Mouse (Mus musculus): Measurements from ENCODE around the gene Pi4kb.
"Not testable (repeated sequence)": the region's sequence is repeated elsewhere in the genome, so short reads cannot be mapped to it uniquely, and the experiment has no call there.

Pi4kb gene

DNA sequence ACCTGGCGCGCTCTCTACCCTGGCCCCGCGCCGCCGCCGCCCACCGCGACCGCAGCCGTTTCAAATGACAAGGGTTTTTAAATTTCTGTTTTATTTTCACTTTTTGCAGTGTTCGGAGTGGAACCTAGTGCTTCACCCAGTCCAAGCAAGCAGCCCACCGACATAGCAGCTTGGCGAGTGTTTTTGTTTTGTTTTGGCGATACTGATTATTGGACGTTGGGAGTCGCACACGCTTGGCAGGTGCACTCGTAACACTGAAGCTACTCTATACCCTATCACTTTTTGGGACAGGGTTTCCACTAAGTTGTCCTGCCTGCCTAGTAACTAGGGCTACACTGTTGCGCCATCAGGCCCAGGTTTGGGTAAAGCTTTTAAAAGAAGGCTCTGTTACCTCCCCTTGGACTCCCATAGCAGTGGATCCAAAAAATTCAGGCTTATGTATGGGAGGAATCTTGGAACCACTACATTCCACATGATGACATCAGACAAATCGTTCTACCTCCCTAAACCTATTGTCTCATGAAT lies 42.1 kb downstream of the Pi4kb start:
- no peak for DNase-seq

DNA sequence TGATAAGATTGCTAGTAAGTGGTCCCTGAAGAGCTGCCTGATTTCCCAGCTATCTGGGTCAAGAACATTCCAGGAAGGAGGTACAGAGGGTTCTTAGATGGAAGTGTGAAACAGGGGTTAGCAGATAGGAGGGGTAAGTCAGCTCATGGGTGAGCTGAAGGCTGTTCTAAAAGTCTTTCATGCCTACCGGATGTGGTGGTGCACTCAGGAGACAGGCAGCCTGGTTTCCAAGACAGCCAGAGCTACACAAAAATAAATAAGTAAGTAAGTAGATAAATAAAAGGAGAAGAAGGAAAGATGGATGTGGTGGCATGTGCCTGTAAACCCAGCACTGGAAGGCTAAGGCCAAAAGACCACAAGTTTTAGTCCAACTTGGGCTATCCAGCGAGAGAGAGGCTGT lies 44.2 kb downstream of the Pi4kb start:
- no peak for DNase-seq

DNA sequence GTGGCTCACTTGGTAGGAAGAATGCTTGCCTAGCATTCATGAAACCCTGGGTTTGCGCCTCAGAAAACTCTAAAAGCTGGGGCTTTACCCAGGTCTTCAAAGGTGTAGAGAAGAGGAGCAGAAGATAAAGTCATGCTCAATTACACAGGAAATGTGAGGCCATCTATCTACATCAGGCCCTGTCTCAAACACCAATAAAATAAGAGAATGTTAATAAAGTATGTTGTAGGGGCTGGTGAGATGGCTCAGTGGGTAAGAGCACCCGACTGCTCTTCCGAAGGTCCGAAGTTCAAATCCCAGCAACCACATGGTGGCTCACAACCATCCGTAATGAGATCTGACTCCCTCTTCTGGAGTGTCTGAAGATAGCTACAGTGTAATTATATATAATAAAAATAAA lies 46.4 kb downstream of the Pi4kb start:
- DNase-seq, result not testable (repeated sequence)

DNA sequence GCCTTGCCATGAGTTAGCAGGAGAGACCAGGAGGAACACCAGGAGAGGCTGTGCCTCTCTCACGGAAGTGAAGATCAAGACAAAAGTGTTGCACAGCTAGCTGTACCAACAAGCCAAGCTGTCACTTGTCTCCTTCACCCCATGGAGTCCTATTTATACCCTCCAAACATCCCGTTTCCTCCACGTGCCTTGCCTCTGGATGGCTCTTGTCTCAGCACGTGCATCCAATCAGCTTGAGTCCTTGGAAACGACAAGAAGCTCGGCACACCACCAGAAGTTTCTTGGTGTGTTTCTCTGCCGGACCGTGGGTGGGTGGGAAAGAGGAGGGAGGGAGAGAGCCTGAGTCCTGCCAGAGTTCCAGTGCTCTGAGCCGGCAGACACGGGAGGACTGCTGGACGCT lies 50.0 kb downstream of the Pi4kb start:
- peak; percentile 50 for DNase-seq

DNA sequence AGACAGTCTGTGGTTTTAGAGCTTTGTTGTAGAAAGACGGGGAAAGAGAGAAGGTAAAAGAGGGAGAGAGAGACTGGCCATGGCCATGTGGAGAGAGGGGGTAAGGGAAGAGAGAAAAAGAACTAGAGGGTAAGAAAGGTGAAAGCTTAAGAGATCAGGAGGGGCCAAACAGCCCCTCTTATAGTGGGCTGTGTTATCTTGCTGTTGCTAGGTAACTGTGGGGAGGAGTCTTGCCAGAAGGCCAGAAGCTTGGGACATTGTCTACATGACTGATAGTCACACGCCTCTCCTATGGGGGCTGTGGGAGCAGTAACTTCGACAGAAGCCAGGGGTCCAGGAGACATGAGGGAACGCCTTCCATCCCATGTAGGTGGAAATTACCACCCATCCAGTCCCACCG lies 50.7 kb downstream of the Pi4kb start:
- no peak for DNase-seq

DNA sequence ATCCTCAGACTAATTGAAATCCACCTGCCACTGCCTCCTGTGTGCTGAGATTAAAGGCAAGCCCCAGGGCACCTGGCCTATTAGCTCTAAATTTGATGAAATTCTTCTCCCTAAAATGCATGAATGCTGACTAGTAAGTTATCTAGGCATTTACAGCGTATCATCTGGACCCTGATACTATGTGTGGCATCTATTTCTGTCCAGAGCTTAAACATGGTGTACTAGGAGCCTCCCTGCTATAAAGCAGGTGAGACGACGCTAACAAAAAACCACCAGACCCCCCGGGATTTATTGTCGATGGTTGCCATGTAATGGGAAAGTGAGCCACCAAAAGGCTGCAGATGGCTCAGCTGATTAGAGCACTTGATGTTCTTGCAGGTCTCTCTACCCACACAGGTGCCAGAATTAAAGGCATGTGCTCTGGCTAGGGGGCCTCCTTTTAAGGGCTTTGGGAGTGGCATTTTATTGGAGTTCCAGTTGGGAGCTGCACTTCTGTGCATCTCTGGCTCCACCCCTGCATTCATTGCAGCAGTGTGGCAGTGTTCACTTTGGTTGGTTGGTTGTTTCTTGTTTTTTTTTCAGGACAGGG lies 52.6 kb downstream of the Pi4kb start:
- no peak for DNase-seq

DNA sequence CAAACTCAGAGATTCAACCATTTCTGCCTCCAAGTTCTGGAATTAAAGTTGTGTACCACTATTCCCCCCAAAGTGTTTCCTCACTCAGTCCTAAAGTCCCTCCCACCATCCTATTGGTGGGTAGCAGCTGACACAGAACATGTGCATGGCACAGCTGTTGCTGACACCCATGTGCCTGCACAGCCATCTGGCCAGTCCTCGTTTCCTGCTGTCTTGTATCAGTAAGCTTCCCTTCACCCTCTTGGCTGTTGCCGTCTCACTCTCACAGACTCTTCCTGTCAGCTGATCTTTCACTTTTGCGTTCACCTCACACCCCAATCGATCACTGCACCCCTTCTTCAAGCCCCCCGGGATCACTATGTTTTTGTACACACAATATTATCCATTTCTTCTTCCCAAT lies 53.2 kb downstream of the Pi4kb start:
- DNase-seq, result peak; percentile 70

DNA sequence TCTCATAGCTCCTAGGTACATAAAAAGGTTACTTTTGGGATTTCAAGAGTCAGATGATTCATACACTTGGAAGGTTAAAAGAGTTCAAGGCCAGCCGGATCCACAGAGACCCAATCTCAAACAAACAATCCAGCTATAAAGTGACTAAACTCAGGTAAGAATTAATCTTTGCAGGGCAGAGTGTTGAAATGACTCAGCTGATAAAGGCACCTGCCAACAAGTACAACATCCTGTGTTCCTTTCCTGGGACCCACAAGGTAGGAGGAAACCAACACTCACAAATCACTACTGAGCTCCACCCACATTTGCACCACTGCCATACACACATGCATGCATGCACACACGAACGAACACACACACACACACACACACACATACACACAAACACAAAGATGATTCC lies 54.1 kb downstream of the Pi4kb start:
- DNase-seq, result no peak

DNA sequence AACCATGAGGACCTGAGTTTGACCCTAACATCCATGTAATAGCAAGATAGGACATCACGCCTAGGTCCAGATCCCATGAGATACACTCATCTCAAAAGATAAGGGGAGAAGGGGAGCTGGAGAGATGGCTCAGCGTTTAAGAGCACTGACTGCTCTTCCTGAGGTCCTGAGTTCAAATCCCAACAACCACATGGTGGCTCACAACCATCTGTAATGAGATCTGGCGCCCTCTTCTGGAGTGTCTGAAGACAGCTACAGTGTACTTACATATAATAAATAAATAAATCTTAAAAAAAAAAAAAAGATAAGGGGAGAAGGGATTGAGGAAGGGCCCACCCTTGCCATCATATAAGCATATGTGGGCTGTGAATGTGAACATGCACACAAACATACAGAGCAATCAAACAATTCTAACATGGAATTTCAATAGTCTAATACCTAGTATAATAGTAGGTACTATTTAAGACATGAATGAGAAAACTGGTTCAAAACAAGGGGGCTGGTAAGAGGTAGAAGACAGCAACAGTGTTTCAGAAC lies 54.8 kb downstream of the Pi4kb start:
- DNase-seq, result not testable (repeated sequence)

DNA sequence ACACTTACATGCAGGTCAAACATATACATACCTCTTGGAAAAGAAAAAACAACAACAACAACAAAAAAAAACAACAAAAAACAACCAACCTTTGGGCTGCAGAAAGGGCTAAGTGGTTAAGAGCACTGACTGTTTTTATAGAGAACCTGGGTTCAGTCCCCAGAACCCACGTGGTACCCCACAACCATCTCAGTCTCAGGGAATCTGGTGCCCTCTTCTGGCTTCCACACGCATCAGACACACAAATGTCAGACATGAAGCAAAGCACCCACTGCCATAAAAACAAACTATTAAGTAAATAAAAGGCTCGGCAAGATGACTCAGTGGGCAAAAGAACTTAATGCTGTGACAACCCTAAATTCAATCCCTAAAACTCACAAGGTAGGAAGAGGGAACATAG lies 55.4 kb downstream of the Pi4kb start:
- DNase-seq, result no peak

DNA sequence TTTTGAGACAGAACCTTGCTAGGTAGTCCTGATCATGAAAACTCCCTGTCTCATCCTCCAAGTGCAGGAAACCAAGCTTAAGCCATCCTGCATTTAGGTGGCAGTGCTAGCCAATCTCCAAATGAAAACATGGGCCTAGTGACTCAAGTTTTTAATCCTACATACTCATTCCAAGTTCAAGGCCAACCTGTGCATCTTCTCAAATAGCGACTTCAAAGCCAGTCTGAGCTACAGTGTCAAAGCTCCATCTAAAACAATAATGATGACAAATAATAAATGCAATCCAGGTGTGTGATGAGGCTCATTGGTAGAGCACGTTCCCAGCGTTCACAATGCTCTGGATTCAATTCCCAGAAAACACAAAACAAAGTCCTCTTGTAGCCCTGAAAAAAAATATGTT lies 67.1 kb downstream of the Pi4kb start:
- DNase-seq, result no peak

DNA sequence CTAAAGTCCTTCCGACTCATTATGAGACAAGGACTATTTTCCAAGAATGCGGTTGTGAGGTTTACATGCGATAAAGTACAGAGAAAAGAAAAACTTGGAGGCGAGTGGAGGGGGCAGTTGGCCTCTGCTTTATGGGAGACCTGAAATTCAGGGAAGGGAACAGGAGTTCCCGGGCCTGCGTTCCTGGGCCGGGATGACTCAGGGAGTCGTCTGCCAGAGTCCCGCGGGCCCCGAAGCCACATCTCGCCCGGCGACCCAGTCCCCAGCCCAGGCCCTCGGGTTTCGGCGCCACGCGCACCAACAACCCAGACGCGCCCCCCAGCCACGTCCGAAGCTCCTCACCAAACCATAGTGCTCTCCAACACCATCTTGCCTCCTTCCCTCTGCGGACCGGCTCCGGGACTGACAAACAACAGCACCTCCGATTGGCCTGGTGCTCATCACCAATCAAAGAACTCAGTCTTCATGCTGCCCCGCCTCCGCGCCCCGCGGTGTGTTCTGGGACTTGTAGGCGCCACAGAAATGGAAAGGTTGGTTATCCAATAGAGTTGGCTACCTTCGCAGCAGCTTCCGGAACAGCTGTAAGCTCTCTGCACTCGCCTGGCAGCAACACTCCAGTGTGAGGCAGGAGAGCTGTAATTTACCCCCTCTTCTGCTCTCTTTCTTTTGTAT lies 67.8 kb downstream of the Pi4kb start, which contains the start of gene Psmd4:
Psmd4 (minus strand) TSS at position 449 of the 672 bp plus-strand sequence.
- peak; percentile 98 for DNase-seq

DNA sequence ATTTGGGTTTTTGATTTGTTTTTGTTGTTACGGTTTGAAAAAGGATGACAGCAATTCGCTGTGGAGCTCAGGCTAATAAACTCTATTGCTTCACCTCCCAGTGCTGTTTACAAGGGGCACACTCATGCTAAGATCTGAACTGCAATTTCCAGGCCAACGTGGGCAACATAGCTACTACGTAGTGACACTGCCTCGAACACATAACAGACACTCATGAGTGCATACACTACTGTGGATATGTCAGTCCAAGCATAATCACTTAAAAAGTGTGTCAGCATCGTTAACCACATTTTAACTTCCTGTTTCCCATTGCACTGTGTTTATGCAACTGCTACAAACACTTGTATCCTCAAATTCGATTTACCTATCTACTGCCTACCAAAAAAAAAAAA lies 68.3 kb downstream of the Pi4kb start:
- DNase-seq, result no peak

DNA sequence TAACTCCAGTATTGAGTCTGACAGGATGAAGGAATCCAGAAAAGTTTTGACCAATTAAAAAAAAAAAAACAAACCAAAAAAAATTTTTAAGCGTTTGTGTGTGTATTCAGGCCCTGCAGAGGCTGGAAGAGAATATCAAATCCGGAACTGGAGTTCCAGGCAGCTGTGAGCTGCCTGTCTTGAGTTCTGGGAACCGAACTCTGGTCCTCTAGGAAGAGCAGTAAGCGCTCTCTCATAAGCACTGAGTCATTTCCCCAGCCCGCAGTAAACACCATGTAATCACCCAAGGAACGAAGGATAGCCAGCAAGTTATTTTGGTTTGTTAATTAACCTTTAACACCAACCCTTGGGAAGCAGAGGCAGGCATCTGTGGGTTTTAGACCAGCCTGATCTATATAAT lies 68.7 kb downstream of the Pi4kb start:
- DNase-seq, result no peak

DNA sequence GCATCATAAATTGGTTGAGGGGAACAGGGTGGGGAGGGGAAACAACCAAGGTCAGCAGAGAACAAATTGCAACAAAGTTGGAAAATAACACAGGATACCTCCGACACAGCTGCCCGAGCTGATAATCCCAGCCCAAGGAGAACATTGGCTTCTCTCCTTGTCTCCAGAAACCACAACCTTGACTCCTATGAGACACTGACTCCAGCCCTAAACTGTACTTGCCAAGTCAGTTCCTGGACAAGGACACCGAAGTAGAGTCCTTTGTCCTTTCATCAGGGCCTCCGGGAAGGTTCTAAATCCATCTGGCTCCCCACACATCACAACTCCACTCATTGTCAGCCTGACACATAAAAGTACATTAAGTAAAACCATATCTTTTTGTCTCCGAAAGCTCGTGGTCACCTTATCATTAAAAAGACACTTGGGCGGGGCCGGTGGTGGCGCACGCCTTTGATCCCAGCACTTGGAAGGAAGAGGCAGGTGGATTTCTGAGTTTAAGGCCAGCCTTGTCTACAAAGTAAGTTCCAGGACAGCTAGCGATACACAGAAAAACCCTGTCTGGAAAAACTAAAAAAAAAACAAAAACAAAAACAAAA lies 72.0 kb downstream of the Pi4kb start:
- DNase-seq, result no peak

DNA sequence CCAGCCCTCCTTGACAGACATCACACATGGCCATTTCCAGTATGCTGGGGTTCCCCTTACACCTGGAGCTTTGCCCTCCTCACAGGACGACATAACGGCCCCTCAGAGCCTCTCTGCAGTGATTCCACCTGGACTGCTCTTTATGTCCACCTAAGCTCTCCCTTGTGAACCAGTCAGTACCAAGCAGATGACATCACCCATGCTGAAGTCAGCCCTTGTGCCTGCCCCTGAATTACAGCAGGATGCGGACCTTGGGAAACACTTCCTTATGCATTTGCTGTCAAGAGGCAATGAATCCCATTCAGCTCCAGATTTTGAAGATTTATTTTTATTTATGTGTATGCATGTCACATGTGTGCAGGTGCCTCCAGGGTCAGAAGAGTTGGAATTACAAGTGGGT lies 73.4 kb downstream of the Pi4kb start:
- DNase-seq, result no peak

DNA sequence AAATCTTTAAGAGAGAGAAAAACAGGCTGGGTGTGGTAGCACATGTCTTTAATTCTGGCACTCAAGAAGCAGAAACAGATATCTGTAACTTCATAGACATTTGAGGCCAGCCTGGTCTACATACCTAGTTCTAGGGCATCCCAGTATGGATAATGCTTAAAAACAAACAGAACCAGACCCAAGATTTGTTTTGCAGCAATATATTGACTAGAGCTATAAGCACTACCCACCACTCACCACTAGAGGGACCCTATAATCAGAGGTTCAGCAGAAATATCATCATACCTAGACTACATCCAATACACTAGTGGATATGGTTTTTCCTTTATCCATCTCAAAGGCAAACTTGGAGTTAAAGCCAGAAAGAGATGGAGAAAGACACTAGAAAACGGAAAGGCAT lies 78.4 kb downstream of the Pi4kb start:
- peak; percentile 33 for DNase-seq

DNA sequence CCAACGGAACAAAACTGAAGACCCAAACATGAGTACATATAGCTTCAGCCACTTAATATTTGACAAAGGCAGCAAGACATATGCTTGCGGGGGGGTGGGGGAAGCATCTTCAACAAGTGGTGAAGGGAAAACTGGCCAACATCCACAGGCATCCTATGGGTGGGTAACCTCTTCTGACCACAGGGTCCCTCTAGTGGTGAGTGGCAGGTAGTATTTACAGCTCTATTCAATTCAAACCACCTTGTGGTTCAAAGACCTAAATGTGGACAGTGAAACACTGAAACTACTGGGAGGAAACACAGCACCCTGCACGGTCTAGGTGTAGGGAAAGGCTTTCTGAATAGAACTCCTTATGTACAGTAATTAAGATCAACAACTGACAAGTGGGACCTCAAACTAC lies 79.2 kb downstream of the Pi4kb start:
- DNase-seq, result peak; percentile 35

DNA sequence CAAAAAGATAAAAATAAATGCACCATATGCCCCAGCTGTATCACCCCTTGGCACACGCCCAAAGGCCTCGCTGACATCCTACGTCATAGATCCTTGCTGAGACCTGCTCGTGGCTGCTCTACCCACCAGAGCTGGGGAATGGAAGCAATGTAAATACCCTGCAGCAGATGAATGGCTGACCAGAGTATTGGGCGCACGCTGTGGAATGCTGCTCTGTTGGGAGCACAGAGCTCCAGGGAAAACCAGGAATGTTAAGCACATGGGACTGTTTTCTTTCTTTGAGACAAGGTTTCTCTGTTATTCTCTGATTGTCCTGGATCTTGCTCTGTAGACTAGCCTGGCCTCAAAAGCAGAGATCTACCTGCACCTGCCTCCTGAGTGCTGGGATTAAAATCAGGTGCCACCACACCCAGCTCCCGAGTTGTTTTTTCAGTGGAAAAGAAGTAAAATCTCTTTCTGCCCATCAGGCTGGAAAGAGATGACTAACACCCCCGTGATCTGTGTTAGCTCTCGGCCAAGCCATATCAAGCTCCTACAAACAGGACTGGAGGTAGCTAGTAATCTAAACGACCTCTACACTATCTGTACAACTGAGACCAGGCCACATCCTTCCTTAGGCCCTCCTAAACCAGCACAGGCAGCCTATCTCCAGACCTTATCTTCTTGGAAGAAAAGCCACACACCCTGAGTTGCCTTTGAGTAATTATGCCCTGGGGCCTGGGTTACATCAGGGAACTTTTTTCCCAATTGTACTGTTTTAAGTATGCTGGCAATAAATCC lies 80.1 kb downstream of the Pi4kb start:
- DNase-seq, result peak; percentile 26

DNA sequence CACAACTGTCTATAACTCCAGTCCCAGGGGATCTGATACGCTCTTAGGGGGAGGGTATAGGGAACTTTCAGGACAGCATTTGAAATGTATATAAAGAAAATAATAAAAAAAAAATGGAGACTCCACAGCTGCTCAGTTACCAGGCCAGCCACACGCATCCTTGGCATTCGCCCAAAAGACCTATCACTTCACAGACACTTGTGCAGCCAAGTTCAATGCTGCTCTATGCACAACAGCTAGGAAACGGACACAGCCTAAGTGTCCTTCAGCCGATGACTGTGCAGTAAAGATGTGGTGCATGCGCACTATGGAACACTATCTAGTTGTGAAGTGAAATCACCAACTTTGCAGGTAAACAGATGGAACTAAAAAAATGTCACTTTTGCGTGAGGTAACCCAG lies 81.7 kb downstream of the Pi4kb start:
- no peak for DNase-seq

Measured in right cerebral cortex, adult 18-20 months (tissue).